Mouse (Mus musculus) heart, embryonic 11.5 days (tissue): ENCODE results near the gene Mt2. TPM values are rescaled to one million over a fixed set of nuclear protein-coding genes. Genes with fewer than 3 reads are reported as not detected.

Source experiments
- ATAC-seq: fragments of 200-750 bp; cut with Nextera tagmentation; replicated peaks from 2 replicates; pipeline ENCODE4 v1.8.0; 2017; ENCODE audit warnings: moderate library complexity; ENCODE audit not compliant: insufficient number of reproducible peaks, low FRiP score, low TSS enrichment
- H3K27ac ChIP-seq: fragments of 300-500 bp; sonication (generic); 2 replicates; pipeline ENCODE4 v1.5.1; 2014; ENCODE audit warnings: mild to moderate bottlenecking, low read depth, low read length
- H3K27me3 ChIP-seq: fragments of 300-500 bp; sonication (generic); 2 replicates; pipeline ENCODE4 v1.6.1; 2014; ENCODE audit warnings: mild to moderate bottlenecking, low read length, mixed read lengths; ENCODE audit not compliant: control insufficient read depth, insufficient read depth
- H3K36me3 ChIP-seq: fragments of 300-500 bp; sonication (generic); 2 replicates; pipeline ENCODE4 v1.6.1; 2014; ENCODE audit warnings: mild to moderate bottlenecking, low read length, moderate library complexity, mixed read lengths; ENCODE audit not compliant: control insufficient read depth, insufficient read depth
- H3K4me1 ChIP-seq: fragments of 300-500 bp; sonication (generic); 2 replicates; pipeline ENCODE4 v1.6.1; 2014; ENCODE audit warnings: low read length; ENCODE audit not compliant: control insufficient read depth, insufficient read depth
- H3K4me2 ChIP-seq: fragments of 300-500 bp; sonication (generic); 2 replicates; pipeline ENCODE4 v1.6.1; 2014; ENCODE audit warnings: mild to moderate bottlenecking, moderate library complexity
- H3K4me3 ChIP-seq: fragments of 300-500 bp; sonication (generic); 2 replicates; pipeline ENCODE4 v1.5.1; 2014; ENCODE audit warnings: low read depth, low read length
- H3K9ac ChIP-seq: fragments of 300-500 bp; sonication (generic); 2 replicates; pipeline ENCODE4 v1.6.1; 2014; ENCODE audit warnings: mild to moderate bottlenecking, low read depth, low read length, moderate library complexity
- H3K9me3 ChIP-seq: fragments of 300-500 bp; sonication (generic); replicated peaks from 2 replicates; pipeline ENCODE4 v1.6.1; 2016; ENCODE audit warnings: low read length; ENCODE audit not compliant: control insufficient read depth
- WGBS: fragments of 180-500 bp; shearing (Covaris S2); extraction: QIAGEN DNeasy Blood & Tissue Kit; methylation state at CpG from one replicate; pipeline ENCODE4 v1.1.7; 2014; ENCODE audit not compliant: insufficient replicate concordance; 5-methylcytosine and 5-hydroxymethylcytosine counted together
- polyA plus RNA-seq: library from polyadenylated mRNA; unstranded; fragments of >200 nt; fragmentation: Nextera tagmentation; extraction: Ambion mirVana; gene quantifications from 2 replicates; pipeline ENCODE4 v1.2.1, GENCODE M21; 2014

Mt2 gene
- polyA plus RNA-seq, 1 experiment from 2014 or later = 102 TPM

- ATAC-seq = no peak
- no peaks in the 10 kb centered on the region for H3K9me3 ChIP-seq
- H3K9ac ChIP-seq = no peak overlapping the region
- peak overlapping the region; percentile 34 for H3K4me2 ChIP-seq
- no peak overlapping the region; the same call in 1 of the 2 replicates for H3K27ac ChIP-seq
- peaks cover 58% of the 10 kb centered on the region for H3K27me3 ChIP-seq
- no peaks in the 10 kb centered on the region for H3K36me3 ChIP-seq
- WGBS = 53% methylated on average over 6 of the region's 6 CpGs
- H3K4me3 ChIP-seq = no peak overlapping the region
- H3K4me1 ChIP-seq = peaks cover 17% of the 10 kb centered on the region
These were observed 13.3 kb downstream of the Mt2 start for GRCm38 (mm10) chr8:94185791-94186190.

GRCm38 (mm10) chr8:94186542-94186941, 14.1 kb downstream of the Mt2 start:
- H3K27me3 ChIP-seq = peaks cover 58% of the 10 kb centered on the region
- peak overlapping the region; percentile 34 for H3K4me2 ChIP-seq
- 0 out of 2 replicates have a peak overlapping the region, but pooled peaks have one; percentile 1 for H3K4me3 ChIP-seq
- 5% methylated on average over 17 of the region's 17 CpGs for WGBS
- ATAC-seq = peak; percentile 77
- no peaks in the 10 kb centered on the region for H3K9me3 ChIP-seq
- peaks cover 17% of the 10 kb centered on the region for H3K4me1 ChIP-seq
- H3K36me3 ChIP-seq = no peaks in the 10 kb centered on the region
- peak overlapping the region; percentile 63 for H3K27ac ChIP-seq
- H3K9ac ChIP-seq = no peak overlapping the region

GRCm38 (mm10) chr8:94187290-94188002, 15.0 kb downstream of the Mt2 start:
- Histone ChIP-seq H3K27ac (no peak overlapping the region), H3K36me3 (no peaks in the 10 kb centered on the region), H3K4me1 (peaks cover 17% of the 10 kb centered on the region), H3K27me3 (peaks cover 50% of the 10 kb centered on the region), H3K9me3 (no peaks in the 10 kb centered on the region), H3K4me3 (no peak overlapping the region), H3K4me2 (peak overlapping the region; percentile 34), H3K9ac (peak overlapping the region; percentile 52; the same call in 1 of the 2 replicates)
- ATAC-seq = no peak
- 36% methylated on average over 21 of the region's 21 CpGs for WGBS

- H3K36me3 ChIP-seq = no peaks in the 10 kb centered on the region
These were observed 17.0 kb downstream of the Mt2 start for GRCm38 (mm10) chr8:94189275-94190031.

GRCm38 (mm10) chr8:94191101-94191691, 18.7 kb downstream of the Mt2 start:
- Histone ChIP-seq H3K27me3 (peaks cover 15% of the 10 kb centered on the region), H3K4me2 (peak overlapping the region; percentile 62), H3K4me3 (peak overlapping the region; percentile 40), H3K4me1 (peaks cover 17% of the 10 kb centered on the region), H3K36me3 (no peaks in the 10 kb centered on the region), H3K27ac (no peak overlapping the region), H3K9ac (0 out of 2 replicates have a peak overlapping the region, but pooled peaks have one; percentile 8), H3K9me3 (no peaks in the 10 kb centered on the region)
- no peak for ATAC-seq
- WGBS = 26% methylated on average over 21 of the region's 21 CpGs

More at GRCm38 (mm10) chr8:94189275-94190031, 17.0 kb downstream of the Mt2 start:
- ATAC-seq = no peak
- H3K9ac ChIP-seq = no peak overlapping the region
- no peak overlapping the region for H3K4me3 ChIP-seq
- H3K27ac ChIP-seq = no peak overlapping the region
- H3K4me1 ChIP-seq = peaks cover 17% of the 10 kb centered on the region
- no peaks in the 10 kb centered on the region for H3K9me3 ChIP-seq
- peaks cover 30% of the 10 kb centered on the region for H3K27me3 ChIP-seq
- WGBS = 48% methylated on average over 13 of the region's 13 CpGs
- H3K4me2 ChIP-seq = no peak overlapping the region

- Histone ChIP-seq H3K36me3 (no peaks in the 10 kb centered on the region), H3K27ac (no peak overlapping the region)
These were observed 20.5 kb downstream of the Mt2 start for GRCm38 (mm10) chr8:94192926-94193325.

GRCm38 (mm10) chr8:94194591-94195223, 22.2 kb downstream of the Mt2 start:
- H3K4me1 ChIP-seq = peaks cover 2% of the 10 kb centered on the region
- no peak overlapping the region for H3K9ac ChIP-seq
- H3K9me3 ChIP-seq = no peaks in the 10 kb centered on the region
- ATAC-seq = no peak
- no peaks in the 10 kb centered on the region for H3K27me3 ChIP-seq
- 82% methylated on average over 7 of the region's 7 CpGs for WGBS
- no peak overlapping the region for H3K4me3 ChIP-seq
- H3K36me3 ChIP-seq = no peaks in the 10 kb centered on the region
- H3K4me2 ChIP-seq = no peak overlapping the region
- no peak overlapping the region for H3K27ac ChIP-seq

More at GRCm38 (mm10) chr8:94192926-94193325, 20.5 kb downstream of the Mt2 start:
- no peaks in the 10 kb centered on the region for H3K9me3 ChIP-seq
- H3K4me2 ChIP-seq = no peak overlapping the region
- ATAC-seq = no peak
- H3K4me3 ChIP-seq = no peak overlapping the region
- peaks cover 8% of the 10 kb centered on the region for H3K4me1 ChIP-seq
- 50% methylated on average over 1 of the region's 1 CpGs for WGBS
- H3K27me3 ChIP-seq = no peaks in the 10 kb centered on the region
- no peak overlapping the region for H3K9ac ChIP-seq

GRCm38 (mm10) chr8:94199202-94199869, 26.9 kb downstream of the Mt2 start:
- no peaks in the 10 kb centered on the region for H3K36me3 ChIP-seq
- WGBS = 42% methylated on average over 10 of the region's 10 CpGs
- no peak overlapping the region for H3K4me2 ChIP-seq
- H3K27me3 ChIP-seq = no peaks in the 10 kb centered on the region
- no peaks in the 10 kb centered on the region for H3K4me1 ChIP-seq
- H3K9ac ChIP-seq = no peak overlapping the region
- no peaks in the 10 kb centered on the region for H3K9me3 ChIP-seq
- no peak for ATAC-seq
- no peak overlapping the region for H3K27ac ChIP-seq
- no peak overlapping the region for H3K4me3 ChIP-seq
